Mouse (Mus musculus) CD8-positive naive resting alpha-beta T cell, adult 2 months (primary cell): ENCODE measurements around the gene Lefty1.
"Not testable (repeated sequence)": the region's sequence is repeated elsewhere in the genome, so short reads cannot be mapped to it uniquely, and the experiment has no call there.

Experiments used
- DNase-seq, 2 experiments: peaks; one replicate each; pipeline ENCODE4 v3.0.0; 2022; ENCODE audit warnings: low read depth in 2 of 2, low spot score in 2 of 2

Gene Lefty1

GRCm38 (mm10) chr1:180934467-180935419 is at the start of gene Lefty1:
TSS of gene Lefty1 (plus strand) at chr1:180935022.
- DNase-seq = no peak

- DNase-seq = no peak
Observed at GRCm38 (mm10) chr1:180888556-180889042, 46.2 kb upstream of the Lefty1 start.

GRCm38 (mm10) chr1:180889172-180889571 is 45.6 kb upstream of the Lefty1 start:
- no peak for DNase-seq

GRCm38 (mm10) chr1:180889841-180890240 is 45.0 kb upstream of the Lefty1 start:
- DNase-seq = peak in 1 of 2 experiments; percentile 50

- DNase-seq = no peak
Observed at GRCm38 (mm10) chr1:180892808-180893207, 42.0 kb upstream of the Lefty1 start, which contains the start of gene Lefty2. TSS of gene Lefty2 (plus strand) at chr1:180893108.

GRCm38 (mm10) chr1:180894088-180894987 is 40.5 kb upstream of the Lefty1 start:
- not testable (repeated sequence) for DNase-seq

- peak in 1 of 2 experiments; percentile 61 for DNase-seq
Observed at GRCm38 (mm10) chr1:180901107-180901506, 33.7 kb upstream of the Lefty1 start.

GRCm38 (mm10) chr1:180902915-180903314 is 31.9 kb upstream of the Lefty1 start:
- DNase-seq = no peak

- no peak for DNase-seq
Observed at GRCm38 (mm10) chr1:180903666-180904038, 31.2 kb upstream of the Lefty1 start.

- DNase-seq = peak; percentile 83 to 90
Observed at GRCm38 (mm10) chr1:180904039-180904814, 30.6 kb upstream of the Lefty1 start, which contains the start of gene Pycr2. TSS of gene Pycr2 (plus strand) at chr1:180904293.

GRCm38 (mm10) chr1:180904815-180905080 is 30.1 kb upstream of the Lefty1 start:
- DNase-seq = no peak

GRCm38 (mm10) chr1:180905307-180905706 is 29.5 kb upstream of the Lefty1 start:
- no peak for DNase-seq

GRCm38 (mm10) chr1:180905876-180906275 is 28.9 kb upstream of the Lefty1 start:
- no peak for DNase-seq

- DNase-seq = no peak
Observed at GRCm38 (mm10) chr1:180906461-180907147, 28.2 kb upstream of the Lefty1 start.

- DNase-seq = no peak
Observed at GRCm38 (mm10) chr1:180911138-180911537, 23.7 kb upstream of the Lefty1 start.

- DNase-seq = peak; percentile 60 to 69
Observed at GRCm38 (mm10) chr1:180911653-180912287, 23.1 kb upstream of the Lefty1 start.

- no peak for DNase-seq
Observed at GRCm38 (mm10) chr1:180912792-180913191, 22.0 kb upstream of the Lefty1 start.

- no peak for DNase-seq
Observed at GRCm38 (mm10) chr1:180913797-180914196, 21.0 kb upstream of the Lefty1 start.

GRCm38 (mm10) chr1:180916425-180916824 is 18.4 kb upstream of the Lefty1 start:
- DNase-seq = peak; percentile 57 to 59

GRCm38 (mm10) chr1:180917053-180917452 is 17.8 kb upstream of the Lefty1 start:
- DNase-seq = no peak
